Mouse (Mus musculus): Measurements from ENCODE around the gene Rcvrn. TPM values are rescaled to one million over a fixed set of nuclear protein-coding genes. Genes with fewer than 3 reads are reported as not detected.

Gene Rcvrn
- polyA plus RNA-seq, 1 experiment from 2014 or later = not detected

DNA sequence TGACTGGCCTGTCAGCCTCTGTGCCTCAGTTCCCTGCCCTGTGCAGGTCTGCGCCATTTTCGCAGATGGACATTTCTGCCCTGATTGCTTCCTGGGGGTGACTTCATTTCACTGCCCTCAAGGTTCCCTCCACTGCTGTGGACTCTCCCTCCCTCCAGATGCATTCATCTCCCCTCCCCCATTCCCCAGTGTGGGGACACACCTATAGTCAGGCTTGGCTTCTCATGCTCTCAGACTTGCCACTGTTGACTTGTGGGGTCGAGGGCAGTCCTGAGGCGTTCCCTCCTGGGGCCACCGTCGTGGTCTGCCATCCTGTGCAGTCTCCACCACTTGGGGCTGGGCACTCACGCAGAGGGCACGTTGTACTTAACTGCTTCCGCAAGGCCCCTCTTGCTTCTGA lies 38.3 kb upstream of the Rcvrn start:
- H3K9ac ChIP-seq (replicated peaks) = no peak overlapping the region
- 91% methylated on average over 9 of the region's 9 CpGs for WGBS
- no peaks in the 10 kb centered on the region for H3K27me3 ChIP-seq

GRCm38 (mm10) chr11:67657685-67658382 lies 37.3 kb upstream of the Rcvrn start:
- no peak overlapping the region for H3K9ac ChIP-seq (replicated peaks)
- no peaks in the 10 kb centered on the region for H3K9me3 ChIP-seq
- peaks cover 24% of the 10 kb centered on the region for H3K4me1 ChIP-seq
- H3K36me3 ChIP-seq = no peaks in the 10 kb centered on the region
- no peak overlapping the region for H3K4me2 ChIP-seq (replicated peaks)
- 48% methylated on average over 11 of the region's 11 CpGs for WGBS
- H3K4me3 ChIP-seq = no peak overlapping the region
- peak; percentile 18; the same call in 1 of the 2 replicates for ATAC-seq (replicated peaks)
- no peak overlapping the region for H3K27ac ChIP-seq (replicated peaks)
- no peaks in the 10 kb centered on the region for H3K27me3 ChIP-seq

More for the DNA sequence above, 38.3 kb upstream of the Rcvrn start:
- no peaks in the 10 kb centered on the region for H3K9me3 ChIP-seq
- H3K27ac ChIP-seq (replicated peaks) = no peak overlapping the region
- H3K4me1 ChIP-seq = peaks cover 33% of the 10 kb centered on the region
- no peaks in the 10 kb centered on the region for H3K36me3 ChIP-seq
- H3K4me2 ChIP-seq (replicated peaks) = no peak overlapping the region
- ATAC-seq (replicated peaks) = no peak
- no peak overlapping the region for H3K4me3 ChIP-seq

DNA sequence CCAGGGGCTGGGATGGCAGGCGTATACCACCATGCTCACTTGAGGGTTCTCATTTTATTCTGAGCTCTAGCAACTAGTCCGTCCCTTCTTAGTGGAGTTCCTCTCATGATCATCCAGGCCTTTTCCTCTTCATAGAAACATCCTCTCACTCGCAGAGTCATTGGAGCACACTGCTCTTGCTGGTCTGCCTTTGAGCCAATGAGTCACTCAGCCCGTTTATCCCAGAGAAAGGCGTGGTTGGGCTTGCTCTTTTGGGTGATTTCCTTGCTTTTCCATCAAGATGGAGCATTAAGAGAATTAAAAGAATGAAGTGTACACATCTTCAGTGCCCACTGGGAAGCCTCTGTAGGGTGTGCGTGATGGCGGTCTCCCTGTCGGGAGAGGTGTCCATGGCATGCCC lies 33.7 kb upstream of the Rcvrn start:
- Histone ChIP-seq H3K27me3 (no peaks in the 10 kb centered on the region), H3K27ac (replicated peaks) (no peak overlapping the region), H3K9me3 (no peaks in the 10 kb centered on the region), H3K36me3 (no peaks in the 10 kb centered on the region), H3K9ac (replicated peaks) (no peak overlapping the region), H3K4me1 (peaks cover 8% of the 10 kb centered on the region), H3K4me2 (replicated peaks) (no peak overlapping the region), H3K4me3 (no peak overlapping the region)
- ATAC-seq (replicated peaks) = no peak
- WGBS = 90% methylated on average over 8 of the region's 8 CpGs

DNA sequence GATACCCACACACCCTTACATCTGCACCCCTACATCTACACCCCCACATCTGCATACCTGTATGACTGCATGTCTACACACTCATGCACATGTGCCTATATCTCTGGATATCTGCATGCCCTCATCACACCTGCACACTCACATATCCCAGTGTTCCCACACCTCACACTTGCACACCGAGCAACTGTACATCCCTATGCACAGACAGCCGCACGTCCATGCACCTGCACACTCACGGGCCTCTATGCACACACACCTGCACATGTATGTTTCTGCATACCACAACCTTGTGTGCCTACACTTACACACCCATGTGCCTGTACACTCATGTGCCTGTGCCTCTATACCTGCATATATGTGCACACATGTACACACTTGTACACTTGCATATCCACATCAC lies 31.7 kb upstream of the Rcvrn start:
- H3K27ac ChIP-seq (replicated peaks) = no peak overlapping the region
- no peak overlapping the region for H3K4me3 ChIP-seq
- H3K36me3 ChIP-seq = no peaks in the 10 kb centered on the region
- peaks cover 14% of the 10 kb centered on the region for H3K4me1 ChIP-seq
- H3K27me3 ChIP-seq = no peaks in the 10 kb centered on the region
- 97% methylated on average over 4 of the region's 4 CpGs for WGBS
- H3K9ac ChIP-seq (replicated peaks) = no peak overlapping the region
- no peak for ATAC-seq (replicated peaks)
- no peaks in the 10 kb centered on the region for H3K9me3 ChIP-seq
- no peak overlapping the region for H3K4me2 ChIP-seq (replicated peaks)

DNA sequence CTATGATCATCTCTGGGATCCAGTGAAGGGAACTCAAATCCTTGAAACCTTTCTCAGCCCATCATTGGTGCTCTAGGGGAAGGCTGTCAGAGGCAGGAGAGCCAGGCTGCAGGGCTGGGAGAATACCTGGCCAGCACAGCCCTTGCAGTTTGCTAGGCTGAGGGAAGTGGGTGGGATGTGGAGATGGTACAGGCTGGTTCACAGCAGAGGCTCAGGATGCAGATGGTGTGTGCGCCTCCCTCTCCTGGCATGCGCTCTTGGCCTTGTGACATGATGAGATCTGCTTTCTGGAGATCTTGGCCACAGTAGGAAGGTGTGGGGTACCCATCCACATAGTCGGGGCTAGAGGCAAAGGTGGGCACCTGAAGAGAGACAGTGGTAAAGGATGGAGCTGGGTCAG lies 30.9 kb upstream of the Rcvrn start:
- ATAC-seq (replicated peaks) = no peak
- Histone ChIP-seq H3K9ac (replicated peaks) (no peak overlapping the region), H3K27ac (replicated peaks) (no peak overlapping the region), H3K9me3 (no peaks in the 10 kb centered on the region), H3K4me2 (replicated peaks) (no peak overlapping the region), H3K36me3 (no peaks in the 10 kb centered on the region), H3K4me3 (no peak overlapping the region), H3K27me3 (no peaks in the 10 kb centered on the region), H3K4me1 (peaks cover 17% of the 10 kb centered on the region)
- 74% methylated on average over 3 of the region's 3 CpGs for WGBS

DNA sequence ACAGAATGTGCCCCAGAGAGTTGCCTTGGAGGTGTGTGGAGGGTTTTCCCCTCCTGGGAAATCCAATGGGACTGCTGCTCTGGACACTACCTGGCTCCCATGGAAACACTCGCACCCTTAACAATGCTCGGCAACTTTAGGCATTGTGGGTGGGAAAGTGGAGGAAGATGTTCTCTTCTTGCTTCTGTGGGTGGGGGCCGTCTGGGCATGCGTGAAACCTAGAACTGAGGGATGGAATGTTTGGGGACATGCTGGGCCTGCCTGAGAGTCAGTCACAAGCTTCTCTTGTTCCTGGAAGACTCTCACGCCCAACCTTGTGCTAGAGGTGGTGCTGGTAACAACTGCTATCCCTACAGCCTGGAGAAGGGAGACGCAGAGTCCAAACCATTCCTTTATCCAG lies 30.2 kb upstream of the Rcvrn start:
- WGBS = 86% methylated on average over 6 of the region's 6 CpGs
- no peak overlapping the region for H3K4me3 ChIP-seq
- no peaks in the 10 kb centered on the region for H3K36me3 ChIP-seq
- no peak overlapping the region for H3K27ac ChIP-seq (replicated peaks)
- peaks cover 17% of the 10 kb centered on the region for H3K4me1 ChIP-seq
- no peak for ATAC-seq (replicated peaks)
- H3K9ac ChIP-seq (replicated peaks) = no peak overlapping the region
- H3K27me3 ChIP-seq = no peaks in the 10 kb centered on the region
- no peaks in the 10 kb centered on the region for H3K9me3 ChIP-seq
- no peak overlapping the region for H3K4me2 ChIP-seq (replicated peaks)

DNA sequence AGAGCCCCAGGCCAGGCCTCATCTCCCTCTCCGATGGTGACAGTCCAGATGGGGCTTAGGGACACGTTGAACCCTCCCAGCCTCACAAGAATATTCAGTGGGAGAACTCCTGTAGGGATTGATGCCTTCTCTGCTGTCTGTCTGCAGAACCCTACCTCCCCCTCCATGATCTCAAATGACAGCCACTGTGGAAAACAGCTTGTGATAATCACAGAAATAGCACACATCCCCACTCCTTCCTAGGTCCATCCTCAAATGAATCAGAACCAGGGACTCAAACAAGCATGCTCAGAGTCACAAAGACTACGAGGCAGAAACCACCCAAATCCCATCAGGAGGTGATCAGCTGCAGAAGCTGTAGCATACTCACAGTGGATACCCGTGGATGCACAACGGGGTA lies 29.0 kb upstream of the Rcvrn start:
- H3K4me1 ChIP-seq = peaks cover 17% of the 10 kb centered on the region
- no peak overlapping the region for H3K4me3 ChIP-seq
- H3K27ac ChIP-seq (replicated peaks) = no peak overlapping the region
- no peak for ATAC-seq (replicated peaks)
- H3K36me3 ChIP-seq = no peaks in the 10 kb centered on the region
- no peaks in the 10 kb centered on the region for H3K27me3 ChIP-seq
- no peak overlapping the region for H3K9ac ChIP-seq (replicated peaks)
- H3K9me3 ChIP-seq = no peaks in the 10 kb centered on the region
- no peak overlapping the region for H3K4me2 ChIP-seq (replicated peaks)
- 81% methylated on average over 5 of the region's 5 CpGs for WGBS

- ATAC-seq (replicated peaks) = peak; percentile 81
- 61% methylated on average over 13 of the region's 13 CpGs for WGBS
These were observed 27.4 kb upstream of the Rcvrn start for GRCm38 (mm10) chr11:67667531-67668332.

DNA sequence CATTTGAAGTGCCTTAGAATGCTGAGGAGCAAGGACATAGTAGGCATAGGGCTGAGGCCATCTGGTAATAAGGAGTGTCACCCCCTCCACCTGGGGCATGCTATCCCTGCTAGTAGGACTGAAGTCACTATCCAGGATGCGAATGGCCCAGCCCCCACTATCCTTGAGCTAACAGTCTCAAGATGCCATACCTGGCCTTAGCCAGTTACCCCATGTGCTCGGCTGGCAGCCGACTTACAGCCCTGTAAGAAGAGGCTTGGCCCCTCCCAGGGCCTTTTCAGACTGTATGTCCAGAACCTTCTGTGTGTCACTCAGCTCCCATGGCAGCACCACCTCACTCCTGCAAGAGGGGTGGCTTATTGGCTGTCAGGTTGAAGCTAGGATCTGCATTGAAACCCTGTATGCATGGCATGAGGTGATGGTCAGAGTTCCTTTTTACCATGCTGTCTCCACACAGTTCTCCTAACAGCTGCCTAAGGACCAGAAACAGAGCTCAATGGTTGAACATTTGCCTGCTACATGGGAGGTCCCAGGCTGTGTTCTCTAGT lies 26.6 kb upstream of the Rcvrn start:
- peaks cover 17% of the 10 kb centered on the region for H3K4me1 ChIP-seq
- no peaks in the 10 kb centered on the region for H3K27me3 ChIP-seq
- H3K9ac ChIP-seq (replicated peaks) = no peak overlapping the region
- no peak for ATAC-seq (replicated peaks)
- no peaks in the 10 kb centered on the region for H3K9me3 ChIP-seq
- no peak overlapping the region for H3K4me3 ChIP-seq
- H3K27ac ChIP-seq (replicated peaks) = no peak overlapping the region
- 79% methylated on average over 3 of the region's 3 CpGs for WGBS
- H3K4me2 ChIP-seq (replicated peaks) = no peak overlapping the region
- H3K36me3 ChIP-seq = no peaks in the 10 kb centered on the region

More at GRCm38 (mm10) chr11:67667531-67668332, 27.4 kb upstream of the Rcvrn start:
- Histone ChIP-seq H3K9me3 (no peaks in the 10 kb centered on the region), H3K4me3 (no peak overlapping the region), H3K4me1 (peaks cover 17% of the 10 kb centered on the region), H3K27me3 (no peaks in the 10 kb centered on the region), H3K27ac (replicated peaks) (peak overlapping the region; percentile 42), H3K9ac (replicated peaks) (no peak overlapping the region), H3K4me2 (replicated peaks) (no peak overlapping the region), H3K36me3 (no peaks in the 10 kb centered on the region)

DNA sequence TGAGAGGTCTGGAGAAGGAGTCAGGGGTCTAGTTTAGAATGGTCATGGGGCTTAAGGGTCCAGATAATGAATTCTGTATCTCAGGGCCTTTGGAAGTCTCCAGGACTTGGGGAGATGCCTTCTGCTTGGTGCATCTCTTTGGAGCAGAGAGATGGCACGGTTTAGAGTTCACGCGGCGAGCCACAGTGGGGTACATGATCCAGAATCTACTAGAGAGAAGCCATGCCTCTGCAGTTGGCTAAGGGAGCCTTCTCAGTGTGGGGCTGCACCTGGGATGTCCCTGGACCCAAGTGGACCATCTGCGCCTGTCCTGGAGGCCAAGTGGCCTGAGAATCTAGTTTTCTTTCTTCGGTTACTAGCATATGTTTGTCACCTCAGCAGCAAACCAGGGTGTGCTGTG lies 25.1 kb upstream of the Rcvrn start:
- H3K4me3 ChIP-seq = no peak overlapping the region
- H3K4me2 ChIP-seq (replicated peaks) = no peak overlapping the region
- WGBS = 93% methylated on average over 6 of the region's 6 CpGs
- no peak overlapping the region for H3K27ac ChIP-seq (replicated peaks)
- no peak for ATAC-seq (replicated peaks)
- peaks cover 17% of the 10 kb centered on the region for H3K4me1 ChIP-seq
- no peaks in the 10 kb centered on the region for H3K27me3 ChIP-seq
- H3K36me3 ChIP-seq = no peaks in the 10 kb centered on the region
- H3K9ac ChIP-seq (replicated peaks) = no peak overlapping the region
- no peaks in the 10 kb centered on the region for H3K9me3 ChIP-seq

DNA sequence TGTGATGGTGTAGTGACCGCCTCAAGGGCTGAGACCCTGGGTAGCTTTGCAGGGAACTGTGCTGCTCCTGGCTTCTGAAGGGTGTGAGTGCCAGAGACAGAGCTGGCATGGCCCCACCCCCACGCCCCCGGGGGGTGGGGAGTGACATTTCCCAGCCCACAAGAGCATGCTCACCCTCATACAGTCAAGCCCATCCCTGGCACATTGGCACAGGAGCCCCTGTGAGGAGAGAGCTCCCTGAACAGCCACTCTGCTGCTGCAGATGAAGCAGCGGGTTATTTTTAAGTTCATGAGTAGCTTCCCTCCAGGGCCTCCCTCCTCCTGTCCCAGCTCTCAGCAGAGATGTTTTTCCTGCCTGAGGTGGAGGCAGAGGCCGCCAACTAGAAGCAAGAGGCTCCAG lies 23.0 kb upstream of the Rcvrn start:
- H3K4me1 ChIP-seq = peaks cover 16% of the 10 kb centered on the region
- H3K9me3 ChIP-seq = no peaks in the 10 kb centered on the region
- ATAC-seq (replicated peaks) = no peak
- no peak overlapping the region for H3K4me3 ChIP-seq
- no peaks in the 10 kb centered on the region for H3K36me3 ChIP-seq
- 81% methylated on average over 5 of the region's 5 CpGs for WGBS
- no peak overlapping the region for H3K27ac ChIP-seq (replicated peaks)
- no peaks in the 10 kb centered on the region for H3K27me3 ChIP-seq
- no peak overlapping the region for H3K9ac ChIP-seq (replicated peaks)
- H3K4me2 ChIP-seq (replicated peaks) = no peak overlapping the region

Data from forebrain, embryonic 15.5 days (tissue).